Mouse (Mus musculus): ENCODE results near the gene Skida1. TPM values are rescaled to one million over a fixed set of nuclear protein-coding genes. Genes with fewer than 3 reads are reported as not detected.

The Skida1 gene
- polyA plus RNA-seq, 1 experiment from 2014 or later: 9.8 TPM

GRCm38 (mm10) chr2:18056786-18057255, 8.0 kb upstream of the Skida1 start:
- no peaks in the 10 kb centered on the region for H3K9me3 ChIP-seq (ENCODE audit: control insufficient read depth, low read length)
- peak overlapping the region; percentile 80 for H3K9ac ChIP-seq (replicated peaks; ENCODE audit: low read depth, low read length)
- no peaks in the 10 kb centered on the region for H3K36me3 ChIP-seq (ENCODE audit: control insufficient read depth, insufficient read depth)
- H3K4me1 ChIP-seq (replicated peaks; ENCODE audit: control insufficient read depth, insufficient read depth, low read length): peaks cover 19% of the 10 kb centered on the region
- peak overlapping the region; percentile 100 for H3K27ac ChIP-seq (ENCODE audit: low read length)
- peak overlapping the region; percentile 94 for H3K4me2 ChIP-seq (ENCODE audit: low read length)
- no peaks in the 10 kb centered on the region for H3K27me3 ChIP-seq (replicated peaks; ENCODE audit: control insufficient read depth, insufficient read depth, low read length)
- peak overlapping the region; percentile 70 for H3K4me3 ChIP-seq (replicated peaks; ENCODE audit: low read length)
- peak; percentile 85 for ATAC-seq
- WGBS: under 1% methylated on average over 38 of the region's 50 CpGs

GRCm38 (mm10) chr2:18055929-18056785, 7.3 kb upstream of the Skida1 start:
- H3K27me3 ChIP-seq (replicated peaks; ENCODE audit: control insufficient read depth, insufficient read depth, low read length): no peaks in the 10 kb centered on the region
- peaks cover 23% of the 10 kb centered on the region for H3K4me1 ChIP-seq (replicated peaks; ENCODE audit: control insufficient read depth, insufficient read depth, low read length)
- no peaks in the 10 kb centered on the region for H3K9me3 ChIP-seq (ENCODE audit: control insufficient read depth, low read length)
- no peaks in the 10 kb centered on the region for H3K36me3 ChIP-seq (ENCODE audit: control insufficient read depth, insufficient read depth)
- under 1% methylated on average over 44 of the region's 66 CpGs for WGBS
- H3K4me2 ChIP-seq (ENCODE audit: low read length): peak overlapping the region; percentile 94
- H3K27ac ChIP-seq (ENCODE audit: low read length): peak overlapping the region; percentile 100
- H3K9ac ChIP-seq (replicated peaks; ENCODE audit: low read depth, low read length): peak overlapping the region; percentile 80
- peak; percentile 86 for ATAC-seq
- peak overlapping the region; percentile 70 for H3K4me3 ChIP-seq (replicated peaks; ENCODE audit: low read length)

DNA sequence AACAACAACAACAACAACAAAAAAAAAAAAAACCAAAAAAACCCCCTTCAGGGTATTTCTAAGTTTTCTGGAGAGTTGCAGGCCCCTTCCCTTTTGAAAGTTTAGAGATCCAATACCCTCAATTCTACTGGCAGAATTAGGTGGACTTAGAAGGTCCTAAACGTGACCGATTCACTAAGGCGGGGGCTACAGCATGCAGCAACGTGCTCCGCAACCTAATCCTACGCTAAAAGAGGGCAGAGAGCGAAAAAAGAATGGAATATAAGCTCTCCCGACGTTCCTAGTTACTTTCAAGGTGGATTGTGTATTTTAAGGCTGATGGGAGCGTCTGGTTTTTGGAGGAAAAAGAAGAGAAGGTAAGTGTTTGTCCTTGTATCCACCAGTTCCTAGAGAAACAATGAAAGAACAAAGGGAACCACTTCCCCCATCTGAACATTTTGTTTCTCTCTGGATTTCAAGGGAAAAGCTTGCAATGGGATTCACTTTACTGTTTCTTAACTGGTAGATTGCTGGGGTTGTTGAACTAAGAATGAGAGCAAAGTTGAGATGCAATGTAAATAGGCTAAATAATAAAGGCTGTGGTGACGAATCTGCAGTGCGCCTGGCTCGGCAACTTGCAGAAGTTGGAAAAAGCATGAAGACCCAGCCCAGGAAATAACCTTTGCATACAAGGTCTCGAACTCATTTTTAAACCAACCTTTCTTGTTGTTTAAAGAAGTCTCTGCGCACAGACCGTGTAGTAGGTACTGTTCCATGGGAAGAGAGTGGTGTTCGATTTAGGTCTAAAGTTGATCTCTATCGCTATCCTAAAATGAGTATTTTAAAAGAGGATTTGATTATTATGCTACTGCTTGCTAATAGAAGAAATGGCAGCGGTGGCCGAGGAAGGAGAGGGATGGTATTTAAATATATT, 6.4 kb upstream of the Skida1 start, which contains the start of gene Mllt10:
TSS of gene Mllt10 (plus strand) at position 222 of the 913 bp plus-strand sequence.
- Histone ChIP-seq H3K9ac (replicated peaks; ENCODE audit: low read depth, low read length) (peak within 1 kb of the TSS; percentile 80), H3K9me3 (ENCODE audit: control insufficient read depth, low read length) (no peaks in the 10 kb centered on the region), H3K4me2 (ENCODE audit: low read length) (peak within 1 kb of the TSS; percentile 70), H3K36me3 (ENCODE audit: control insufficient read depth, insufficient read depth) (no peaks in the 10 kb centered on the region), H3K27me3 (replicated peaks; ENCODE audit: control insufficient read depth, insufficient read depth, low read length) (no peaks in the 10 kb centered on the region), H3K4me1 (replicated peaks; ENCODE audit: control insufficient read depth, insufficient read depth, low read length) (peaks cover 29% of the 10 kb centered on the region), H3K27ac (ENCODE audit: low read length) (peak within 1 kb of the TSS; percentile 100), H3K4me3 (replicated peaks; ENCODE audit: low read length) (peak within 1 kb of the TSS; percentile 70)
- WGBS: 4% methylated on average over 20 of the region's 20 CpGs
- no peak for ATAC-seq

DNA sequence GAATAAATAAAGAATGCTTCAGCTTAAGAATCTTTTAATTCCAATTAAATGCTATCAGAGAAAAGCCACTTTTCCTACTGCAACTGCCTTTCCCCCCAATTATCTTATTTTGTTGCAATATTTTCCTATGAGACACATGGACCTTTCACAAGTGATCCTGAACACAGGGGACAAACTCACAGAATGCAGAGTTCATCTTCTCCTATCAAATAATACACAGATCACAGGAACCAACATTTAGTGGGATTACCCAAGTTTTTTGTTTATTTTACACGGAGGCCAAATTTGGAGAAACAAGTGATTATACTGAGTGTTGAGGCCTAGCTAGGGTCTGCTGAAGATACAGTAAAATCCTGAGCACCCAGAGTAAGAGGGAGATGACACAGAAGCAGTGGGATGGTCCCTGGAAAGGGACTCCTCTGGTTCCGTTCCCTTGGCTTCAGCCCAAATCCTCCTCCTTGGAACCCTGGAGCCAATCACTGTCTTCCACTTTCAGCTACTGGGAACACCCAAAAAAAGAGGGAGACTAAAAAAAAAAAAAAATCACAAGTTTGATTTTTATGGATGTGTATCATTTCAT, 5.2 kb upstream of the Skida1 start:
- H3K4me1 ChIP-seq (replicated peaks; ENCODE audit: control insufficient read depth, insufficient read depth, low read length): peaks cover 40% of the 10 kb centered on the region
- peak overlapping the region; percentile 60 for H3K27ac ChIP-seq (ENCODE audit: low read length)
- ATAC-seq: no peak

GRCm38 (mm10) chr2:18053243-18053950, 4.5 kb upstream of the Skida1 start:
- WGBS: 19% methylated on average over 1 of the region's 1 CpGs
- Histone ChIP-seq H3K9me3 (ENCODE audit: control insufficient read depth, low read length) (no peaks in the 10 kb centered on the region), H3K4me3 (replicated peaks; ENCODE audit: low read length) (no peak overlapping the region), H3K9ac (replicated peaks; ENCODE audit: low read depth, low read length) (no peak overlapping the region), H3K27me3 (replicated peaks; ENCODE audit: control insufficient read depth, insufficient read depth, low read length) (no peaks in the 10 kb centered on the region), H3K4me1 (replicated peaks; ENCODE audit: control insufficient read depth, insufficient read depth, low read length) (peaks cover 38% of the 10 kb centered on the region), H3K27ac (ENCODE audit: low read length) (no peak overlapping the region), H3K4me2 (ENCODE audit: low read length) (no peak overlapping the region), H3K36me3 (ENCODE audit: control insufficient read depth, insufficient read depth) (no peaks in the 10 kb centered on the region)
- ATAC-seq: no peak

More for the DNA sequence above, 5.2 kb upstream of the Skida1 start:
- H3K4me3 ChIP-seq (replicated peaks; ENCODE audit: low read length): no peak overlapping the region
- peak overlapping the region; percentile 17; the same call in 1 of the 2 replicates for H3K9ac ChIP-seq (replicated peaks; ENCODE audit: low read depth, low read length)
- no peaks in the 10 kb centered on the region for H3K27me3 ChIP-seq (replicated peaks; ENCODE audit: control insufficient read depth, insufficient read depth, low read length)
- H3K4me2 ChIP-seq (ENCODE audit: low read length): peak overlapping the region; percentile 19
- 12% methylated on average over 2 of the region's 2 CpGs for WGBS
- no peaks in the 10 kb centered on the region for H3K36me3 ChIP-seq (ENCODE audit: control insufficient read depth, insufficient read depth)
- no peaks in the 10 kb centered on the region for H3K9me3 ChIP-seq (ENCODE audit: control insufficient read depth, low read length)

DNA sequence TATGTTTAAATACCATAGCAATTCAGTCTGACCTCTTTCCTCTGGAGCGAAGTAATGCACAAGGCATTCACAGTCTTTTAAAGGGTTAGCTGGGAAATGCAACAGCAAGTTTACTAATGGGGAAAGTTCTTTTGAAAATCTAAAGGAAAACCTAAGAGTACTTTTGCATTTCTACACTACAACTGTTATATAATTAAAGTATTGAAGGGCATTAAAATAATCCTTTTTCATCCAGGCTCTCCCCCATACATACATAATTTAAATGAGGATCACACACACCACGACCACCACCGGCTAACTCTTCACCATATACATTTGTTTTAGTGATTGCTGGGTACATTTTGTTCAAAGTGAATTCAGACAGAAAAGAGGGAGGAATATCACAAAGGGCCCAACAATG, 3.7 kb upstream of the Skida1 start:
- H3K9me3 ChIP-seq (ENCODE audit: control insufficient read depth, low read length): no peaks in the 10 kb centered on the region
- ATAC-seq: no peak
- no peaks in the 10 kb centered on the region for H3K36me3 ChIP-seq (ENCODE audit: control insufficient read depth, insufficient read depth)
- H3K9ac ChIP-seq (replicated peaks; ENCODE audit: low read depth, low read length): no peak overlapping the region
- 29% methylated on average over 3 of the region's 3 CpGs for WGBS
- H3K4me3 ChIP-seq (replicated peaks; ENCODE audit: low read length): no peak overlapping the region
- H3K4me1 ChIP-seq (replicated peaks; ENCODE audit: control insufficient read depth, insufficient read depth, low read length): peaks cover 38% of the 10 kb centered on the region
- no peaks in the 10 kb centered on the region for H3K27me3 ChIP-seq (replicated peaks; ENCODE audit: control insufficient read depth, insufficient read depth, low read length)
- no peak overlapping the region for H3K27ac ChIP-seq (ENCODE audit: low read length)
- no peak overlapping the region for H3K4me2 ChIP-seq (ENCODE audit: low read length)

- Histone ChIP-seq H3K4me1 (replicated peaks; ENCODE audit: control insufficient read depth, insufficient read depth, low read length) (peaks cover 38% of the 10 kb centered on the region), H3K4me2 (ENCODE audit: low read length) (peak overlapping the region; percentile 86), H3K4me3 (replicated peaks; ENCODE audit: low read length) (no peak overlapping the region), H3K36me3 (ENCODE audit: control insufficient read depth, insufficient read depth) (no peaks in the 10 kb centered on the region), H3K9ac (replicated peaks; ENCODE audit: low read depth, low read length) (no peak overlapping the region), H3K27me3 (replicated peaks; ENCODE audit: control insufficient read depth, insufficient read depth, low read length) (no peaks in the 10 kb centered on the region), H3K9me3 (ENCODE audit: control insufficient read depth, low read length) (no peaks in the 10 kb centered on the region), H3K27ac (ENCODE audit: low read length) (no peak overlapping the region)
- no peak for ATAC-seq
- 16% methylated on average over 3 of the region's 3 CpGs for WGBS
Observed at GRCm38 (mm10) chr2:18051831-18052170, 3.0 kb upstream of the Skida1 start.

DNA sequence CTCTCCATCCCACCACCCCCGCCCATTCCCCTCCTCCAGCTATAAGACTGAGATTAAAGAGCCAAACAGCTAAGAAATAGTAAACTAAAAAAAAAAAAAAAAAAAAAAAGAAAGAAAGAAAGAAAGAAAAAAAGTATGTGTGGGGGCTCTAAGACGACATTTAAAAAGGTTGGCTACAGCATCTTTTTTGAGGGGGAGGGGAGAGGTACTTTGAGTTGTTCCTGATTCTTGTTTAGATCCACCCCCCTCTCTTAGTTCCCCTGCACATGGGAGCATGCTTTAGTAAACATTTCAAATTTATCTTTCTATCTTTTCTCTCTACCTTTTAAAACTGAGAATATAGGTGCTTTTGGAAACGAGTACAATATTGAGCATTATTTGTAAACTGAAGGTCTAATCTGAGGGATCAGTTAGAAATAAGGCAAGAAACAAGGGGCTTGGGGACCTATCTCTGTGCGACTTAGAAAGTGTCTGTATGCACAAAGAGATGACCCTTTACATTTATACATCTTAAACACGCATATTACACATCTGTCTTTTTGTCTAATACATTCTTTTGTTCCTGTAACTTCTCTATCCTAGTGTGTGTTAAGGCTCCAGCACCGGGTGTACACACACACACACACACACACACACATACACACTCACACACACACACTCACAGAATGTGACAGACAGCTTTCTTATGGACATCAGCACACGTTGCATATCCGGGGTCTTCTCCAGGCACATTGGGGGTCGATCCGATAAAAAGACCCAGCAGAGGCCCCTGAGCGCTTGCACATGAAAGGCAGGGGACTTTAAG, 2.4 kb upstream of the Skida1 start:
- H3K4me3 ChIP-seq (replicated peaks; ENCODE audit: low read length): peak overlapping the region; percentile 23
- no peak for ATAC-seq
- no peaks in the 10 kb centered on the region for H3K27me3 ChIP-seq (replicated peaks; ENCODE audit: control insufficient read depth, insufficient read depth, low read length)
- no peaks in the 10 kb centered on the region for H3K36me3 ChIP-seq (ENCODE audit: control insufficient read depth, insufficient read depth)
- no peaks in the 10 kb centered on the region for H3K9me3 ChIP-seq (ENCODE audit: control insufficient read depth, low read length)
- no peak overlapping the region; the same call in 1 of the 2 replicates for H3K9ac ChIP-seq (replicated peaks; ENCODE audit: low read depth, low read length)
- H3K4me2 ChIP-seq (ENCODE audit: low read length): peak overlapping the region; percentile 86
- WGBS: 5% methylated on average over 11 of the region's 11 CpGs
- peaks cover 38% of the 10 kb centered on the region for H3K4me1 ChIP-seq (replicated peaks; ENCODE audit: control insufficient read depth, insufficient read depth, low read length)
- peak overlapping the region; percentile 84 for H3K27ac ChIP-seq (ENCODE audit: low read length)

Data from forebrain, embryonic 16.5 days (tissue).